Mouse (Mus musculus): Measurements from ENCODE around the gene Txndc15. TPM values are rescaled to one million over a fixed set of nuclear protein-coding genes. Genes with fewer than 3 reads are reported as not detected.

The Txndc15 gene
- polyA plus RNA-seq, 1 experiment: 50.8 TPM

DNA sequence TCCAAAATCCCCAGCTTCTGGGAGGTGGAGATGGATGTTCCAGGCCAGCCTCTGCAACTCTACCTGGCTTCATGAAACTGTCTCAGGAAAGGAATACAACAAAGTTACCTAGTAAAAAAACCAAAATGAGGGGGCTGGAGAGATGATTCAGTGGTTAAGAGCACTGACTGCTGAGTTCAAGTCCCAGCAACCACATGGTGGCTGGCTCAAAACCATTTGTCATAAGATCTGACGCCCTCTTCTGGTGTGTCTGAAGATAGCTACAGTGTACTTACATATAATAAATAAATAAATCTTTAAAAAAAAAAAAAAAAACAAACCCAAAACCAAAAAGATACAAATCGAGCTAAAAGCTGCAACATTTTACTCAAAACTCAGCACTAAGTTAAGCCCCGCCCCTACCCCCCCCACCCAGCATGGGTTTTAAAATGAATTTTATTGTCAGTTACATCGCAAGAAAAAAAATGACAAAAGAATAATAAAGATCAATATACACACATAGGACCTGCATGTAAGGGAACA is 12.2 kb downstream of the Txndc15 start:
- no peaks in the 10 kb centered on the region; the same call in 1 of the 2 replicates for H3K4me1 ChIP-seq (replicated peaks; ENCODE audit: control insufficient read depth, insufficient read depth, low read length)
- peaks cover 9% of the 10 kb centered on the region for H3K36me3 ChIP-seq (ENCODE audit: control insufficient read depth, insufficient read depth, low read length)
- H3K4me3 ChIP-seq (ENCODE audit: control insufficient read depth, insufficient read depth, low read length): peak overlapping the region; percentile 62
- DNase-seq: no peak
- H3K27me3 ChIP-seq (ENCODE audit: control insufficient read depth, insufficient read depth, low read length): no peaks in the 10 kb centered on the region
- peak overlapping the region; percentile 84 for H3K27ac ChIP-seq (ENCODE audit: control insufficient read depth, insufficient read depth, low read length)
- TF ChIP-seq POLR2A (IDR thresholded peaks at IDR 0.05; ENCODE audit: control insufficient read depth, extremely low read depth, insufficient read depth, low read length, poor library complexity) (no peak), CTCF (IDR thresholded peaks at IDR 0.05; ENCODE audit: borderline replicate concordance, control insufficient read depth, extremely low read depth, insufficient read depth, low read length, poor library complexity) (no peak)
- 2% methylated on average over 4 of the region's 4 CpGs for WGBS

DNA sequence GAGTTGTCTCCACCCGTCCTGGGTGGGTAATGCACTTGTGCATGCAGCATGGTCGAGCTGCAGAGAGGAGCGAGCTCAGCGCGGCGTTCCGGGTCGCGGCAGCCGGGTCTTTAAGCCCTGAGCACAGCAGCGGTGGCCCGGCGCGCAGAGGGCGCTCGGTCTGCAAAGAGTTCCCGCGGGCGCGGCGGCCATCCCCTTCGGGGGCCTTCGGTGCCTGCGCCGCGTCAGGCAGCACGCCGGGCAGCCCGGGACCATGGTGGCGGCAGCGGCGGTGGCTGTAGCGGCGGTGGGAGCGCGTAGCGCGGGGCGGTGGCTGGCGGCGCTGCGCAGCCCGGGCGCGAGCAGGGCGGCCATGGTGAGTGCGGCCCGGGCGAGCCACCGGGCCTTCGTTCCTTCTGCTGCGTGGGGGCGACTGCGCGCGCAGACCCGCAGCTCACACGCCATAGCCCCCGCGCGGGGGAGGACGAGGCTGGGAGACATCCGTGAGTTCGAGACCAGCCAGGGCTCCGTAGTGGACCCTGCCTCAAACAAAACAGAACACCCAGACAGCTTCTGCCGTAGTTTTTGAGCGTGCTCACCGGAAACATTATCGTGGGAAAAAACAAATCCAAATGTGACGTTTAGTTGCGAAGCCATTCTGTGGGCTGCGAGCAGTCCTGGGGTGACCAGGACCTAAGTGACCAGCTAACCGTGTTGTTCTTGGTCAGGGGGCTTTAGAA is 12.8 kb downstream of the Txndc15 start, which contains the start of gene Pcbd2:
Gene Pcbd2, plus strand, starts transcription at position 249 of the 719 bp plus-strand sequence.
- no peaks in the 10 kb centered on the region; the same call in 1 of the 2 replicates for H3K4me1 ChIP-seq (replicated peaks; ENCODE audit: control insufficient read depth, insufficient read depth, low read length)
- peaks cover 6% of the 10 kb centered on the region; the same call in 1 of the 2 replicates for H3K36me3 ChIP-seq (ENCODE audit: control insufficient read depth, insufficient read depth, low read length)
- peak within 1 kb of the TSS; percentile 62 for H3K4me3 ChIP-seq (ENCODE audit: control insufficient read depth, insufficient read depth, low read length)
- H3K27me3 ChIP-seq (ENCODE audit: control insufficient read depth, insufficient read depth, low read length): no peaks in the 10 kb centered on the region
- H3K27ac ChIP-seq (ENCODE audit: control insufficient read depth, insufficient read depth, low read length): peak within 1 kb of the TSS; percentile 84
- under 1% methylated on average over 73 of the region's 73 CpGs for WGBS
- peak; percentile 90 for DNase-seq
- peak; percentile 26; the same call in 1 of the 2 replicates for TF ChIP-seq CTCF (IDR thresholded peaks at IDR 0.05; ENCODE audit: borderline replicate concordance, control insufficient read depth, extremely low read depth, insufficient read depth, low read length, poor library complexity)
- TF ChIP-seq POLR2A (IDR thresholded peaks at IDR 0.05; ENCODE audit: control insufficient read depth, extremely low read depth, insufficient read depth, low read length, poor library complexity): peak; percentile 54; the same call in 1 of the 2 replicates

DNA sequence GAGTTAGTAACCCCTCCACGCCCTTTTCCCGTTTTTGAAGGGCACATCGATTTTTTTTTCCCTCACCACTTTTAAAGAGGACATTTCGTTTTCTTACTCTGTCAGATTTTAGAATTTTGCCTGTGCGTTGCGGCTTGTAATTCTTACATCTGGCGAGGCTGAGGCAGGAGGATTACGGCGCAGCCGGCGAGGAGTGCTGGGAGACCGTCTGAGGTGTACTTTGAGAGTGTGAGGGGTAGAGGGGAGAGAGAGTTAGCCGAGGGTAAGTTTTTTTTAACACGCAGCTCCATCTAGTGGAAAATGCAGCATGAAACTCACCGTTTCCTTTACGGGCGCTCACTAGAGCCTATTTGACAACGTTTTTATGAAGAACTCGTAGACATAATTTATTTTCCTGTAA is 13.4 kb downstream of the Txndc15 start:
- H3K4me1 ChIP-seq (replicated peaks; ENCODE audit: control insufficient read depth, insufficient read depth, low read length): no peaks in the 10 kb centered on the region; the same call in 1 of the 2 replicates
- TF ChIP-seq CTCF (IDR thresholded peaks at IDR 0.05; ENCODE audit: borderline replicate concordance, control insufficient read depth, extremely low read depth, insufficient read depth, low read length, poor library complexity): no peak
- TF ChIP-seq POLR2A (IDR thresholded peaks at IDR 0.05; ENCODE audit: control insufficient read depth, extremely low read depth, insufficient read depth, low read length, poor library complexity): no peak
- H3K27ac ChIP-seq (ENCODE audit: control insufficient read depth, insufficient read depth, low read length): peak overlapping the region; percentile 84
- DNase-seq: peak; percentile 78
- no peaks in the 10 kb centered on the region for H3K27me3 ChIP-seq (ENCODE audit: control insufficient read depth, insufficient read depth, low read length)
- peak overlapping the region; percentile 62 for H3K4me3 ChIP-seq (ENCODE audit: control insufficient read depth, insufficient read depth, low read length)
- WGBS: under 1% methylated on average over 19 of the region's 19 CpGs
- H3K36me3 ChIP-seq (ENCODE audit: control insufficient read depth, insufficient read depth, low read length): peaks cover 6% of the 10 kb centered on the region; the same call in 1 of the 2 replicates

DNA sequence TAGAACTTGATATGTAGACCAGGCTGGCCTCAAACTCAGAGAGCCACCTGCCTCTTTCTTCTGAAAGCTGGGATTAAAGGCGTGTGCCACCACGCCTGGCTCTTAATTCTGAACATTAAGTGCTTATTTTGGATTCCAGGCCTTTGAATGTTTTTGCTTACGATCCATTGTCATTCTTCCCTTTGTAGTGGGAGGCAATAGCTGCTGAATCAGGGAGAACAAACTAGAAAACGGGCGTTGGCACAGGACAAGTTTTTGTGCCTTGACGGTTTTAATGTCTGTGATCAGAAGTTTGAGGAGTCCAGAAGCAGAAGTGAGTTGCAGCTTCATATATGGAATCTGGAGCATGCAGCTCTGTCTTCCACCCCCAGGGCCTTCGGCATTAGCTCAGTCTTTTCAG is 16.3 kb downstream of the Txndc15 start:
- no peak overlapping the region for H3K27ac ChIP-seq (ENCODE audit: control insufficient read depth, insufficient read depth, low read length)
- no peaks in the 10 kb centered on the region for H3K27me3 ChIP-seq (ENCODE audit: control insufficient read depth, insufficient read depth, low read length)
- no peaks in the 10 kb centered on the region for H3K36me3 ChIP-seq (ENCODE audit: control insufficient read depth, insufficient read depth, low read length)
- no peak for TF ChIP-seq POLR2A (IDR thresholded peaks at IDR 0.05; ENCODE audit: control insufficient read depth, extremely low read depth, insufficient read depth, low read length, poor library complexity)
- no peak overlapping the region for H3K4me3 ChIP-seq (ENCODE audit: control insufficient read depth, insufficient read depth, low read length)
- WGBS: 97% methylated on average over 7 of the region's 7 CpGs
- no peaks in the 10 kb centered on the region; the same call in 1 of the 2 replicates for H3K4me1 ChIP-seq (replicated peaks; ENCODE audit: control insufficient read depth, insufficient read depth, low read length)
- no peak for DNase-seq

DNA sequence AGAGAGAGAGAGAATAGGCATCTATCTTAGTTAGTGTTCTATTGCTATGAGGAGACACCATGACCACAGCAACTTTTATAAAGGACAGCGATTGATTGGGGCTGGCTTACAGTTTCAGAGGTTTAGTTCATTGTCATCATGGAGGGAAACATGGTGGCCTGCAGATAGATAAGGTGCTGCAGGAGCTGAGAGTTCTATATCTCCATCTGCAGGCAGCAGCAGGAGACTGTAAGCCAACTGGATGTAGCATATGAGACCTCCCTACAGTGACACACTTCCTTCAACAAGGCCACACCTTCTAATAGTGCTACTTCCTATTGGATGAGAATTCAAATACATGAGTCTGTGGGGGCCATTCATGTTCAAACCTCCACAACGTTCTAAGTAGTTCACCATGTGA is 17.7 kb downstream of the Txndc15 start:
- WGBS: 81% methylated on average over 2 of the region's 2 CpGs

DNA sequence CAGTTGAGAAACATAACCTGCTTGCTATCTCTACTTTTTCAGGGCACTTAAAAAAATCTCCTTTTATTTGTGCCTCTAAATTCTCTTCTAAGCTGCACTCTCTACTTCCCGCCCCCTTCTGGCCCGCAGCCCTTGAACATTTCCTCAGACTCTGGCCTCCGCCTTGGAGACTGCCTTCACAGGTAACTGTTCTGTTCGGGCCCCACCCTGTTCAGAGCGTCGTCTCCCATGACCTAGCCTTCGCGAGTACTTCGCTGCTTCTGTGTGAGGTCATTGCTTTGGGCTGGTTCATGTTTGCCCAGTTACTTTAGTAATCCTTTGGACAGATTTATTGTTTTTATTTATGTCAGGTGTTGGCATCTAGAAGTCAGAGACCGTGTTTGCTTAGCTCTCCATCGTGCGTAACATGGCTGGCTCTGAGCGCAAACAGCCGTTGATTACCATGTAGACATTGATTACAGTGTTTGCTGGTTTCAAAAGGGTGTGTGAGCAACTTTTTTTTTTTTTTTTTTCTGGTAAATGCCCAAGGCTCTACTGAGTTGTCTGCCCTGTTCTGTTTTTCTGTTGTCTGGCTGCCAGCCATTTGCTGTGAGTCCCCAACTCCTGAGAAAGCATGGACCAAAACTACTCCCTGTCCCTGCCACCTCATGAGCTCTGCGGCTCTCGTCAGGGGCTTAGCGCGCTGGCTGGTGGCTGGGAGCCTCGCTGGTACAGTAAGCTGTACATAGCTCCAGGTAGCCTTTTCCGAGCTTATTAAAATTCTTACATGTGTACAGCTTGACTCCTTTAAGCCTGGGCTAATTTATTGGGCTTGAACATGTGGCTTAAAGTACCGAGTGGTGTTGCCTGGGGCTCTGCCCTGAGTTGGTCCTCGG is 19.4 kb downstream of the Txndc15 start:
- no peak overlapping the region for H3K27ac ChIP-seq (ENCODE audit: control insufficient read depth, insufficient read depth, low read length)
- 95% methylated on average over 22 of the region's 22 CpGs for WGBS
- no peak for DNase-seq
- H3K27me3 ChIP-seq (ENCODE audit: control insufficient read depth, insufficient read depth, low read length): no peaks in the 10 kb centered on the region
- no peaks in the 10 kb centered on the region for H3K36me3 ChIP-seq (ENCODE audit: control insufficient read depth, insufficient read depth, low read length)
- no peak for TF ChIP-seq POLR2A (IDR thresholded peaks at IDR 0.05; ENCODE audit: control insufficient read depth, extremely low read depth, insufficient read depth, low read length, poor library complexity)
- no peak for TF ChIP-seq CTCF (IDR thresholded peaks at IDR 0.05; ENCODE audit: borderline replicate concordance, control insufficient read depth, extremely low read depth, insufficient read depth, low read length, poor library complexity)
- no peaks in the 10 kb centered on the region for H3K4me1 ChIP-seq (replicated peaks; ENCODE audit: control insufficient read depth, insufficient read depth, low read length)
- H3K4me3 ChIP-seq (ENCODE audit: control insufficient read depth, insufficient read depth, low read length): no peak overlapping the region

More for the DNA sequence above, 17.7 kb downstream of the Txndc15 start:
- Histone ChIP-seq H3K4me3 (ENCODE audit: control insufficient read depth, insufficient read depth, low read length) (no peak overlapping the region), H3K4me1 (replicated peaks; ENCODE audit: control insufficient read depth, insufficient read depth, low read length) (no peaks in the 10 kb centered on the region), H3K27ac (ENCODE audit: control insufficient read depth, insufficient read depth, low read length) (no peak overlapping the region), H3K27me3 (ENCODE audit: control insufficient read depth, insufficient read depth, low read length) (no peaks in the 10 kb centered on the region), H3K36me3 (ENCODE audit: control insufficient read depth, insufficient read depth, low read length) (no peaks in the 10 kb centered on the region)
- TF ChIP-seq POLR2A (IDR thresholded peaks at IDR 0.05; ENCODE audit: control insufficient read depth, extremely low read depth, insufficient read depth, low read length, poor library complexity) (no peak), CTCF (IDR thresholded peaks at IDR 0.05; ENCODE audit: borderline replicate concordance, control insufficient read depth, extremely low read depth, insufficient read depth, low read length, poor library complexity) (no peak)
- no peak for DNase-seq
